Mouse (Mus musculus): ENCODE results near the gene Krt23.

Gene Krt23

GRCm38 (mm10) chr11:99492733-99493573 lies at the start of gene Krt23:
Gene Krt23, minus strand, starts transcription at chr11:99493137.
- DNase-seq (ENCODE audit: low read depth): no peak

- no peak for DNase-seq (ENCODE audit: low read depth)
These were observed 46.8 kb upstream of the Krt23 start for GRCm38 (mm10) chr11:99539721-99540120.

- DNase-seq (ENCODE audit: low read depth): no peak
These were observed 28.4 kb upstream of the Krt23 start, which contains the start of gene Krt39 for GRCm38 (mm10) chr11:99521288-99521860. Gene Krt39, minus strand, starts transcription at chr11:99521338.

GRCm38 (mm10) chr11:99514098-99514497 lies 21.2 kb upstream of the Krt23 start:
- no peak for DNase-seq (ENCODE audit: low read depth)

- no peak for DNase-seq (ENCODE audit: low read depth)
These were observed 7.3 kb upstream of the Krt23 start for GRCm38 (mm10) chr11:99500095-99500805.

- DNase-seq (ENCODE audit: low read depth): no peak
These were observed 3.5 kb upstream of the Krt23 start for GRCm38 (mm10) chr11:99496460-99496859.

GRCm38 (mm10) chr11:99494741-99495140 lies 1.8 kb upstream of the Krt23 start:
- no peak for DNase-seq (ENCODE audit: low read depth)

GRCm38 (mm10) chr11:99493574-99493850 lies 575 bp upstream of the Krt23 start:
- no peak for DNase-seq (ENCODE audit: low read depth)

GRCm38 (mm10) chr11:99491040-99491439 lies 1.9 kb downstream of the Krt23 start:
- no peak for DNase-seq (ENCODE audit: low read depth)

GRCm38 (mm10) chr11:99490624-99491023 lies 2.3 kb downstream of the Krt23 start:
- DNase-seq (ENCODE audit: low read depth): no peak

GRCm38 (mm10) chr11:99489233-99489632 lies 3.7 kb downstream of the Krt23 start:
- DNase-seq (ENCODE audit: low read depth): no peak

GRCm38 (mm10) chr11:99474981-99475380 lies 18.0 kb downstream of the Krt23 start:
- no peak for DNase-seq (ENCODE audit: low read depth)

- no peak for DNase-seq (ENCODE audit: low read depth)
These were observed 19.5 kb downstream of the Krt23 start for GRCm38 (mm10) chr11:99473433-99473832.

GRCm38 (mm10) chr11:99472405-99472804 lies 20.5 kb downstream of the Krt23 start:
- no peak for DNase-seq (ENCODE audit: low read depth)

GRCm38 (mm10) chr11:99471946-99472345 lies 21.0 kb downstream of the Krt23 start:
- no peak for DNase-seq (ENCODE audit: low read depth)

- no peak for DNase-seq (ENCODE audit: low read depth)
These were observed 23.7 kb downstream of the Krt23 start for GRCm38 (mm10) chr11:99469228-99469627.

GRCm38 (mm10) chr11:99468566-99468965 lies 24.4 kb downstream of the Krt23 start:
- no peak for DNase-seq (ENCODE audit: low read depth)

- DNase-seq (ENCODE audit: low read depth): no peak
These were observed 26.6 kb downstream of the Krt23 start for GRCm38 (mm10) chr11:99466316-99466715.

GRCm38 (mm10) chr11:99464836-99465235 lies 28.1 kb downstream of the Krt23 start:
- peak; percentile 79 for DNase-seq (ENCODE audit: low read depth)

- peak; percentile 75 for DNase-seq (ENCODE audit: low read depth)
These were observed 29.8 kb downstream of the Krt23 start for GRCm38 (mm10) chr11:99463155-99463554.

- no peak for DNase-seq (ENCODE audit: low read depth)
These were observed 31.2 kb downstream of the Krt23 start for GRCm38 (mm10) chr11:99461736-99462135.

- DNase-seq (ENCODE audit: low read depth): no peak
These were observed 34.0 kb downstream of the Krt23 start for GRCm38 (mm10) chr11:99458887-99459286.

- DNase-seq (ENCODE audit: low read depth): no peak
These were observed 38.2 kb downstream of the Krt23 start for GRCm38 (mm10) chr11:99454759-99455158.
